Mouse (Mus musculus) left cerebral cortex, postnatal 14 days (tissue): ENCODE data around the gene Slc6a16. TPM values are rescaled to one million over a fixed set of nuclear protein-coding genes. Genes with fewer than 3 reads are reported as not detected.
"Not testable (repeated sequence)": the region's sequence is repeated elsewhere in the genome, so short reads cannot be mapped to it uniquely, and the experiment has no call there.

Experiments used
- DNase-seq, 2 experiments: peaks; one replicate each; pipeline ENCODE4 v3.0.0; 2021 to 2022; ENCODE audit warnings: low spot score in 2 of 2, mixed read lengths in 1 of 2
- intact Hi-C: fragments of 180-260 bp; cut with DNase I; formaldehyde crosslinking; loops from one replicate; pipeline ENCODE4 v1.15.1; 2025
- total RNA-seq, 2 experiments: library from RNA; stranded (reverse); gene quantifications; 2 replicates each; pipeline ENCODE4 v1.2.3; 2021

Gene Slc6a16
- total RNA-seq, 2 experiments from 2014 or later = 0.97 to 1.1 TPM

DNA sequence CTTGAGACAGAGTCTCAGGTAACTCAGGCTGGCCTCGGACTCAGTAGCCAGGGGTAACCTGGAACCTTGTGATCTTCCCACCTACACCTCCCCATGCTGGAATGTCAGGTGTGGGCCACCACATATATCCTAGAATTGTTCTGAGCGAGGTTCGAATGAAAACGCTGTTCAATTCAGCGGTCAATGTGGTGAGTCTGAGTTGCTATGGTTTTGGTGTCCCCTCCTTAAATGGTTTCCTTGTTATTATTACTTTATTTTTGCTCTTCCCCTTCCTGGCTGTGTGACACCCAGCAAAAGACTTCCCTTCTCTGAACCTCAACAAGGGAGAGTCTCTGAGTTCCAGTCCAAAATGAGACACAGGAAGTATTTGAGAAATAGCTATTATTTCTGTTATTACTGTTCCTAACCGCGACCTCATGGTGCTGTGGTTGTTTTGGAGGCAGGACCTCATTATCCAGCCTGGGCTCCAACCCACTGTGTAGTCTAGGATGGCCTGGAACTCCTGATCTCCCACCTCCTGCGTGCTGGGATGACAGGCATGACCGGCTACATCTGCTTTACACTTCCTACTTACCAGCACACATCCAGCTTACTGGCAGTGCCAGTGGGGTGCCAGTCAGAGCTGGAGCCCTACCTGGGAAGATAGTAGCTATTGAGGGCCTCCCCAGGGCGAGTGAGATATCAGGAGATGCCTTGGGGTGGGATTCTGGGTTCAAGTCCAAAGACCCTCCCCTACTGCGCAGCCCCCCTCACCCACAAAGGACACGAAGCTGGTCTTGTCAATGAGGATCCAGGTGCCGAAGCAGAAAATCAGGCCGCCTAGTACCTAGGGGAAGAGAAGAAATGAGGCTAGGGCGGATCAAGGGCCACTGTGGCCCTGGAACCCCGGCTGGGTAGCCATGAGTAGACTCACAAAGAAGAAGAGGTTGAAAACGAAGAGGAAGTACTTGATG is 2.9 kb upstream of the Slc6a16 start:
- intact Hi-C loops = no loop called here
- no peak for DNase-seq

DNA sequence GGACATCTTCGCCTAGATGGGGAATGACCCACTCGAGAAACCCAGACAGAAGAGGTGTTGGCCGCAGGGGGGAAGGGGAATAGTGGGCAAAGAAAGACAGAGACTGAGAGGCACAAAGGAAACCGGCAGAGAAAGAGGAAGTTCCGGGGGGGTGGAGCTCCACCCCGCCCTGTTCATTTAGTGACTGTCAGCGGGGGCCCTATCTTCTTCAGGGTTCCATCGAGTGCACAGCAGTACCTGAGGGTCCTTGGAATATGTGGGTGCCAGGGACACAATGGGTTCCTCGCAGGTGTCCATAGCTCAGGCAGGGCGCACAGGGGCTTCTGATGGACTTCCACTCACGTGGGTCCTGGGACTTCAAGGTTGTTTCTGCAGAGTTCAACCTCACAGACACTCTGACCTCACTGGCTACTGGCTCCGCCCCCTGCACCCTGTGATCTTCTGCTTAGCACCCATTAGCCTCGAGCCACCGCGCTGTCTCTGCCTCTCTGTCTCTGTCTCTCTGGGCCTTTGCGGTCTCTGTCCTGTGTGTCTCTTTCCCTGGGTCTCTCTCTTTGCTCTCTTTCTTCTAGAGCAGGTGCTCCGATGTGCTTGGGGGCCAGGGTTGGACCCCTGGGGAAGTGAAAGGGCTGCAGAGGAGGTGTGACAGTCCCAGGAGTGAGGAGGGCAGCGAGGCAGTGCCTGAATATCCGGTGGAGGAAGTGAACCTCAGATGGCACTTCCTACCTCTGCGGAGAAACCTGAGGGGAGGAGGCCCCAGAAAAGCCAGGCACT is 2.0 kb upstream of the Slc6a16 start, which contains the start of gene Cd37:
Gene Cd37 (minus strand): TSS at position 393 of the 774 bp plus-strand sequence.
- intact Hi-C loops = no loop called here
- no peak for DNase-seq

DNA sequence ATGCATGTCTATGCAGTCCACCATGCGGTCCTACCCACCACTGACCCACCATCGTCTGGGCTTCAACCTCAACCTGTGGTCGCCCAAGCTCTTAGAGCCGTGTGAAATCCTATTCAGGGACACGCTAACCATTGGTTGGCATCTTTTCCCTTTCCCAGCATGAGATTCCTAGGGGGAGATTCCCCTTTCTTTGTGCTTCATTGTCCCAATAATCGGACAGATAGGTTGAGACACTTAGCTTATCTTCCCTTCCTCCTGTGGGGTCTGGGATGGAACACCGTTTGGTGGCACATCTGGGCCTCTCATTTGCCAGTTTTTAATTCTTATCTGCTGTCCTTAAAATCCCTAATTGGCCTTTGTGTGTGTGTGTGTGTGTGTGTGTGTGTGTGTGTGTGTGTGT is 776 bp upstream of the Slc6a16 start:
- intact Hi-C loops = no loop called here

DNA sequence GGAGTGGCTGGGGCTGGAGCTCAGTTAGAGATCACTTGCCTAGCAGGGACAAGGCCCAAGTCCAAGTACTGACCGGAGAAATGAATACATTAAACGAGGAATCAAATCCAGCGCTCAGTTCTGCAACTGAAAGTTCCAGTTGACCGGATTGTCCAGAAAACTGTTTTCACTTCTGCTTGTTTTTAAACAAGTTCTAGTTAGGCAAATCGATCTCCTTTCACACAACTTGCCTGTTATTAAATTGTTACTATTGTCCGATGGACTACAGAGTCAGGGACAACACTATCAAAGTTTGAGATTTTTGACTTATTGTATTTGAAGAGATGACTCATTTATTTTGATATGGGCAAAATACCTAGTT is 484 bp downstream of the Slc6a16 start:
- no peak for DNase-seq
- intact Hi-C loops = no loop called here

More for the DNA sequence above, 776 bp upstream of the Slc6a16 start:
- DNase-seq = no peak

DNA sequence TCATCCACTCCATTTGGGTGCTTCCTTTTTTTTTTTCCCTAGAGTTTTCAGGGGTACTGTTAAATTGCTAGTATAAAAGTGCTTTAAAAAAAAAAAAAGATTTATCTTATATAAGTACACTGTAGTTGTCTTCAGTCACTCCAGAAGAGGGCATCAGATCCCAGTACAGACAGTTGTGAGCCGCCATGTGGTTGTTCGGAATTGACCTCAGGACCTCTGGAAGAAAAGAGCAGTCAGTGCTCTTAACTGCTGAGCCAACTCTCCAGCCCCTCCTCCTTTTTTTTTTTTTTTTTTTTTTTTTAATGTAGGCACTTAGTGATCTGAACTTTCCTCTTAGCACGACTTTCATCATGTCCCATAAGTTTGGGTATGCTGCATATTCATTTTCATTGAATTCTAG is 6.8 kb downstream of the Slc6a16 start:
- no peak for DNase-seq
- intact Hi-C loops = no loop called here

DNA sequence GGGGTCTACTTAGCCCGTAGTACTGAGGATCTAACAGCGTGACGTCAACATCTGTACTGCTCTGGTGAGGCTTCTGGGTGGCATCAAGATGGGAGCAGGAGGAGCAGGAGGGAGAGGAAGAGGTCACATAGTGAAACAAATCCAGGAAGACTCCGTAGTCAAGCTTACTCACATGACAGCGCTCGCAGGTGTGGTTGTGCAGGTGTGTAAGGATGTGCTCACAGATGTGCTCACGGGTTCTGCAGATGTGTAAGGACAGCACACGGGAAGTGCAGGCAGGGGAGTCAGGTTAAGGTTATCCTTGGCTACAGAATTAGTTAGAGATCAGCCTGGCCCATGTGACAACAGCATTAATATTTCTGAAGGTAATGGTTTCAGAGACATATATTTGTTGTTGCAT is 12.9 kb downstream of the Slc6a16 start:
- DNase-seq = no peak

DNA sequence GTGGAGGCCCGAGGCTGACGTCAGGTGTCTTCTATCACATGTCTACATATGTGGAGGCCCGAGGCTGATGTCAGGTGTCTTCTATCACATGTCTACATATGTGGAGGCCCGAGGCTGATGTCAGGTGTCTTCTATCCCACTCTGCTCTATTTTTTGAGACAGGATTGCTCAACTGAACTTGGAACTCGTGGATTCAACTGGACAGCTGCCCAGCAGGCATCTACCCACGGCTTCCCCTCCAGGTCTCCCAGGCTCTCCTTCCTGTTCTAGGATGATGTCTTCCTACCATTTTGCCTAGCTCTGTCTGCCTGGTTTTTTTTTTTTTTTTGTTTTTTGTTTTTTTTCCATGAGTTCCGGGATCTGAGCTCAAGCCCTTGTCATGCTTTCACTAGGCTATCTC is 14.9 kb downstream of the Slc6a16 start:
- DNase-seq, intact Hi-C loops: not testable (repeated sequence)

More for the DNA sequence above, 12.9 kb downstream of the Slc6a16 start:
- intact Hi-C loops = no loop called here

DNA sequence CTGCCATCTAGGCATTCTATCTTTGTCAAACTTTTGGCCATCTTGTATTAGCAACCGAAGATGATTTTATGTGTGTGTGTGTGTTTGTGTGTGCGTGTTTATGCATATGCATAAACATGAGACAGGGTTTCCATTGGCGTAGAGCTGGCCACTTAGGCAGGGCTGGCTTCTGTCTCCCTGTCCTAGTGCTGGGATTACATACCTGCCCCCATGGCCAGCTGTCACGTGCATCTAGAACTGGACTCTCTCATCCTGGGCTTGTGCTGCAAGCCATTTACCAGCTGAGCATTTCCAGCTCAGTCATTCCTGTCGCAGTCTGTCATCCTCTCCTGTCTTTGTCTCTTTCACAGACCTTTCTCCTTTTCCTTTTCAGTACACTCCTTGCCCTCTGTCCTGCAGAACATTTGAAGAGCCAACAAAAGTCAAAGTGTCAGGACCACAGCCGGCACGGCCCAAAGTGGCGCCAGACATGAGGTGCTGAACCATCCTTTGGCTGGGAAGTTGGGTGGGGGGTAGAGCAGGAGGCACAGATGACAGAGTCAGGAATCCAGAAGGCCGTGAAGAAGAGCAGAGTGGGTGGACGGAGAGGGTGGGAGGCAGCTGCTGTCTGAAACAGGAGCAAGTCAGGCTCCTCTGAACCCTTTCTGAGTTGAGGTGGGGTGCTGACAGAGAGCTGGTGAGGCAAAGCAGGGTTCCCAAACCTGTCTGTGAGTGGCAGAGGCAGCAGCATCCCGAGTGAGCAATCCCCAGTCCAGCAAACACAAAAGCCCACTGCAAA is 16.4 kb downstream of the Slc6a16 start:
- intact Hi-C loops = no loop called here
- DNase-seq = peak; percentile 41 to 55

DNA sequence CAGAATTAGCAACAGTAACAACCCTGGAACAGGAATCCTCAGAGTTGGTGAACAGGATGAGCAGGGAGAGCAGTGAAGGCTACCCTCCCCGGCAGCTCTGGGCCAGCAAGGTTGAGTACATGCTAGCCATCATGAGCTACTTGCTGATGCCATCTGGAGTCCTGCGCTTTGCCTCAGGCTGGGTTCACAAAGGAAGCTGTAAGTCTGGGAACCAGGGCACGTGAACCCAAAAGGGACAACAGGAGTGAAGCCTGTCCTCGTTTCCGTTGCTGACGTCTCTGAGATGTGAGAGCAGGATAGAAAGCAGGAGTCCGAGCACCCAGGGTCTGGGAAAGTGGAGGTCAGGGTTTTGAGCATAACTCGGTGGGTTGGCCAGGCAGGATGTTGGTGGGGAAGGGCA is 18.4 kb downstream of the Slc6a16 start:
- intact Hi-C loops = no loop called here
- DNase-seq = no peak

DNA sequence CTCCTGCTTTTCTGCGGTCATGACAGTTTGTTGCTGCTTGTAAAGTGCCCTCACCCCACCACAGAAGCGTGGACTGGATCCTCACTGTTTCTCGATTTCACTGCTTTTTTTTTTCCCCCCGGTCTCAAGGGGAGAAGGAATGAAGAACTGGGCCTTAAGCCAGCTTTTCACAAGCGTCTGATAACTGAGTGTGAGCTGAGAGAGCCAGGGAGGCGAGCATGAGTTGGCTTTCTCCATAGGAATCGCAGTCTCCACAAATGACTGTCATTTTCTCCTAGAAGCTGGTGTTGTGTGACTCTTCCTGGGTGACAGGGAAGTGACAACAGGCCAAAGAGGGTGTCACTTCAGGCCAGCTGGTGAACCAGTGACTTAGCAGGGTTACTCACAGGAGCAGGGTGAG is 21.4 kb downstream of the Slc6a16 start:
- intact Hi-C loops = no loop called here
- no peak for DNase-seq

DNA sequence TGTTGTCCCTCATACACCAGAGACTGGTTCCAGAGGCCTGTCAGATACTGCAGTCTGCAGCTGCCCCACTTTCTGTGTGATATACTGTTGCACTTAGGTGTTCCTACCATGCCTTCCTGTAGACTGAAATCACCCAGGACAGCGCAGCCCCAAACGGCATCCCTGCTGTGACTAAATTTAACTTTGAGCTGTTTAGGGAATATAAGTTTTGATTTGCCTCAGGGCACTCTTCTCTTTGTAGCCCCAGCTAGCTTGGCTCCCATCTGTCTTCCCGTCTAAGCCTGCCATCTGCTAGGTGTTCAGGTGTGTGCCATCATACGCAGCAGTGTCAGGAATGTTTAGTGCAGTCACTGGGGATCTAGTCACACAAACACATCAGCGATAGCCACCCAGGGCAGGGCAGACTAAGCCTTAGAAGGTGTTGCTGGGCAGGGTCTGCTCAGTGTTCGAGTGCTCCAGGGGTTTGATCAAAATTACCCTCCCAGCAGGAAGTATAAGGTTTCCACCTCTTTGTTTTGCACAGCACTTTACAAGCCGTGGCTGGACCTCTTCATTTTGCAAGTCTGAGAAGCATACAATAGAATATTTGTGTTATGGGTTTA is 22.2 kb downstream of the Slc6a16 start:
- intact Hi-C loops = no loop called here
- peak in 1 of 2 experiments; percentile 28 for DNase-seq

DNA sequence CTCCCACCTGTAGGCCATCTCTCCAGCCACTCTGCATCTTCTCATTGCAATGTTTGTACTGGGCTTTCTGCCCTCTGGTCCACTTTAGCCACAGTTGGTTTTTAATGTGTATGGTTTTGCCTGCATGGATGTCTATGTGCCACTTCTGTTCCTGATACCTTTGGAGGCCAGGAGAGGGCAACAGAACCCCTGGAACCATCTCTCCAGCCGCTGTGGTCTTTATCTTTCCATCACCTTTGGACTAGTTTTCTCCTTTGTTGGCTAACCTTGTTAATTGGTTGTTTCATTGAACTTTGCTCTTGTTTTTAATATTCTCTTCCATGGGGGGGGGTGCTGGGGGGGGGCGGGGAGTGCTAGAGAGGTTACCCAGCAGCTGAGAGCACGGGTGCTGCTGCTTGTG is 23.5 kb downstream of the Slc6a16 start:
- intact Hi-C loops = no loop called here
- no peak for DNase-seq

DNA sequence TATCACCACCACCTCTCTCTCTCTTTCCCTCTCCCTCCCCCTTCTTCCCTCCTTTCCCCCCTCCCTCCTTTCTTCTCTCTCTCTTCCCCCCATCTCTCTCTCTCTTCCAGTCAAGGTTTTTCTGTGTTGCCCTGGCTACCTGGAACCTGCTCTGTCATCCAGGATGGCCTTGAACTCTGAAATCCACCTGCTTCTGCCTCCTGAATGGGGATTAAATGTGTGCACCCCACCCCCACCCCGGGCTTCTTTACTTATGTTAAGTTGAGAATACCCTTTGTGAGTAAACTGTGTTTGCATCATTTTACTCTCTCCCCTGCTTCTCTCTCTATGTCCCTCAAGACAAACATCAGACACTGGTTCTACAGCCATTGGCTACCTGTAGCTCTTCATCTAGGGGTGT is 24.6 kb downstream of the Slc6a16 start:
- DNase-seq = no peak

DNA sequence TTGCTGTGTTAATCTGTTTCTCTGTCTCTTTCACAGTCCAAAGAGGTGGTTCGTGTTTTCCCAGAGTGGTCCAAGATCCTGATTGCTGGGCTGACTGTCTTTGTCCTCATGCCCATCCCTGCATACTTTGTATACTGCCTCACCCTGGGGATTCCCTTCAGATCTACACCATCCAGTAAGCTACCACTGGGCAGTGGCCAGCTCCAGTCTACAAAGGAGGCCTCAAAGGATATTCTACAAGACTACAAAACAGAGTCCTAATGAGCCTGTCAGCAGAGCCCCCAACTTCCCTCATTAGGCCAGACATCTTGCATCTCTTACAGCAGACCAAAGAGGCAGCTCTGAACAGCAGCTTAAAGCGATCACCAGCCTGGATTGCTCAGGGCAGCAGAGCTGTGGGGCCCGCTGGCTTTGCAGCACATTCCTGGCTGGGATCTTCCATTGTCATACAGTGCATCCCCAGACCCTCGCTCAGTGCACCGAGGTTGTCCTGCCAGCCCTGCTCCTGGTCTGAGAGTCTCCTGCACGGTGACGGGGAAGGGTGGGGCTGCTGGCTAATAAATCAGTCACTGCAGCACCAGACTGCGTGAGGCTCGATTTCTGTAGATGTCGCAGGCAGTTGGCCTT is 32.0 kb downstream of the Slc6a16 start:
- DNase-seq = no peak
- intact Hi-C loops = no loop called here

More for the DNA sequence above, 24.6 kb downstream of the Slc6a16 start:
- intact Hi-C loops = no loop called here

DNA sequence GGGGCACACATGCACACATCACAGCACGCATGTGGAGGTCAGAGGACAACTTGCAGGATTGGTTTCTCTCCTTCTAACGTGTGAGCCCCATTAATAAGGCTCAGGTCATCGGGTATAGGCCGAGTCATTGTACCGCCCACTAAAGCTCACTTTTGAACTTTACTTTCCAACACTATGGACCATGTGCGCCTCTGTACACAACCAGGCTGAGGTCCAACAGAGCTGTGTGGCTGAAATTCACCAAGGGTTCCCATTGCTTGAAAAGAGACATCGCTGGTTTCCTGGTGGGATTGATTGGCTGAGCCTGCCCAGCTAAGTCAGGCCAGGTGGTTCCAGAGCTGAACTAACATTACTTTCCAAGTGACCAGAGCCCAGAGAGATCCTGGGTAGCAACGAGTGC is 32.8 kb downstream of the Slc6a16 start:
- DNase-seq = no peak
- intact Hi-C loops = no loop called here

DNA sequence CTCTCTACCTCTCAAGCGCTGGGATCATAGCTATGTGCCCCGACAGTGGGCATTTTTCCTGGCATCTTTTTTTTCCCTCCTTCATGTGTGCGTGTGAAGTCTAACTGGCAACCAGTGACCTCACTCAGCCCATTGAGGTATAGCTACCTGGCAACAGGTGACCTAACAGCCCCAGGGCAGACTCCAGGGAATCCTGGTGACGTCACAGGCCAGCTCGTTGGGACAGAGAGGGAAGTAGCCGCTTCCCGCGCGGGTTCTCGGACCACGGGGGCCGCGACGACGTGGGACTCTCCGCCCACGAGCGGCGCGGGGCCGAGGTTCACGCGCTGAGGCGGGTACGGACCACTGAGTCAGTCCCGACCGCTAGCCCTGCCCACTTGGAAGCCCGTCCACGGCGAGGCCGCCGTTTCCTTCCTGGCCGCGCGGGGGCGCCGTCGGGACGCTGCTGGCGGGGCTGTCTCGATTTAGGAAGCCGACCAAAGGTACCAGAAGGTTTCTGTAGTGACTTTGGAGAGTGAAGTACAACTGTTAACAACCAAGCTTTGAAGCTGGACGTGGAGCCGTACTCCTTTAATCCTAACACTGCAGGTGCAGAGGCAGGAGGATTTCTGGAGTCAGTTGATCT is 36.4 kb downstream of the Slc6a16 start, which contains the start of gene Slc6a21:
Gene Slc6a21 (plus strand): TSS at position 378 of the 625 bp plus-strand sequence.
- intact Hi-C loops = no loop called here
- peak; percentile 73 to 75 for DNase-seq

DNA sequence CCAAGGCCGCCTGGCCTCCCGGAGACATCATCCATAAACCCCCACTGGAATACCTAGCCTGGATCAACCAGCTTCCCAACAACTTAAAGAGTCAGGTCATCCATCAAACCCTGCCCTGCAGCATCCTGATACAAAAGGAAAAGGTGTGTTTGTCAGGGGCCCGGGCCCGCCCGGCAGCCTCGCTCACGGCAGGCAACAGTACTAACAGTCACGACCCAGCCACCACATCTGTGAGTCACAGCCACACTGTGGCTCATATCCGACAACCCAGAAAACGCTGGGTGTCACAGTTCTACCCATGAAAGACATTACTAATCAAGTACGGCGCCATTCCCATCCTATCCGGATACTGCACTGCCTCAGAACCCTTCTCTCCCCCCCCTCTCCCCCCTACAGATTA is 45.6 kb downstream of the Slc6a16 start:
- intact Hi-C loops = no loop called here

DNA sequence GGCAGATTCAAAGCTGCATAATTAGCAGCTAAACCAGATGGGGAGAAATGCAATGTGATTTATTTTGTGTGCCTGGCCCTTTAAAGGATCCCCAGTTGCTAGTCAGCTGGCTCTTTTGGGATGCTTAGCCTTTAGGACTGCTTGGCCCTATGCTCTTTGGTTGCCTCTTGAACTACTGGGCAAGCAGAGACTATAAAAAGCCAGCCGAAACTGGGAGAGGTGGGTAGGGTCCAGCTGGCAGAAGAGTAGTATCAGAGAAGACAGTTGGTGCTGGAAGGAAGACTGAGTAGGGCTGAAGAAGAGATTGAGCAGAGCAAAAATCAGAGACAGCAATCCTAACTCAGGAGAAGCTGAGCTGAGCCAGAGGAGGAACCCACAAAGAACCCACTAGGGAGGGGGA is 55.7 kb downstream of the Slc6a16 start:
- intact Hi-C loops = loop anchor here (5.0 to 10.0 kb wide), 2 partner anchors 119 to 212 kb away; partner anchors contain the start of gene Gfy
- DNase-seq = no peak

More for the DNA sequence above, 45.6 kb downstream of the Slc6a16 start:
- DNase-seq = no peak
